Mouse (Mus musculus): Measurements from ENCODE around the gene Acbd6. TPM values are rescaled to one million over a fixed set of nuclear protein-coding genes. Genes with fewer than 3 reads are reported as not detected.

Gene Acbd6
- total RNA-seq, 2 experiments from 2014 or later: 9.3 to 20.9 TPM

GRCm38 (mm10) chr1:155646345-155647307 is 88.7 kb downstream of the Acbd6 start:
- no peak for ATAC-seq (ENCODE audit: poor library complexity, severe bottlenecking)

- no peak for ATAC-seq (ENCODE audit: poor library complexity, severe bottlenecking)
Observed at GRCm38 (mm10) chr1:155650121-155650846, 92.4 kb downstream of the Acbd6 start.

- no peak for ATAC-seq (ENCODE audit: poor library complexity, severe bottlenecking)
Observed at GRCm38 (mm10) chr1:155654961-155655360, 97.0 kb downstream of the Acbd6 start.

GRCm38 (mm10) chr1:155656321-155656720 is 98.4 kb downstream of the Acbd6 start:
- ATAC-seq (ENCODE audit: poor library complexity, severe bottlenecking): no peak

- ATAC-seq (ENCODE audit: poor library complexity, severe bottlenecking): peak; percentile 49
Observed at GRCm38 (mm10) chr1:155663994-155664393, 106.1 kb downstream of the Acbd6 start.

- ATAC-seq (ENCODE audit: poor library complexity, severe bottlenecking): no peak
Observed at GRCm38 (mm10) chr1:155675570-155675969, 117.7 kb downstream of the Acbd6 start.

GRCm38 (mm10) chr1:155681116-155681799 is 123.3 kb downstream of the Acbd6 start:
- no peak for ATAC-seq (ENCODE audit: poor library complexity, severe bottlenecking)

- ATAC-seq (ENCODE audit: poor library complexity, severe bottlenecking): no peak
Observed at GRCm38 (mm10) chr1:155686816-155687215, 128.9 kb downstream of the Acbd6 start.

GRCm38 (mm10) chr1:155689141-155689540 is 131.2 kb downstream of the Acbd6 start:
- ATAC-seq (ENCODE audit: poor library complexity, severe bottlenecking): no peak

GRCm38 (mm10) chr1:155689558-155689957 is 131.6 kb downstream of the Acbd6 start:
- no peak for ATAC-seq (ENCODE audit: poor library complexity, severe bottlenecking)

GRCm38 (mm10) chr1:155692230-155692629 is 134.3 kb downstream of the Acbd6 start:
- ATAC-seq (ENCODE audit: poor library complexity, severe bottlenecking): no peak

GRCm38 (mm10) chr1:155693026-155693425 is 135.1 kb downstream of the Acbd6 start:
- no peak for ATAC-seq (ENCODE audit: poor library complexity, severe bottlenecking)

GRCm38 (mm10) chr1:155693443-155693842 is 135.5 kb downstream of the Acbd6 start:
- ATAC-seq (ENCODE audit: poor library complexity, severe bottlenecking): no peak

- ATAC-seq (ENCODE audit: poor library complexity, severe bottlenecking): no peak
Observed at GRCm38 (mm10) chr1:155698373-155699159, 140.6 kb downstream of the Acbd6 start.

GRCm38 (mm10) chr1:155700886-155701285 is 143.0 kb downstream of the Acbd6 start:
- ATAC-seq (ENCODE audit: poor library complexity, severe bottlenecking): no peak

GRCm38 (mm10) chr1:155703191-155703680 is 145.3 kb downstream of the Acbd6 start:
- ATAC-seq (ENCODE audit: poor library complexity, severe bottlenecking): no peak

- no peak for ATAC-seq (ENCODE audit: poor library complexity, severe bottlenecking)
Observed at GRCm38 (mm10) chr1:155704182-155704581, 146.3 kb downstream of the Acbd6 start.

- no peak for ATAC-seq (ENCODE audit: poor library complexity, severe bottlenecking)
Observed at GRCm38 (mm10) chr1:155713306-155713705, 155.4 kb downstream of the Acbd6 start.

- no peak for ATAC-seq (ENCODE audit: poor library complexity, severe bottlenecking)
Observed at GRCm38 (mm10) chr1:155715366-155715765, 157.4 kb downstream of the Acbd6 start.

GRCm38 (mm10) chr1:155717301-155717700 is 159.4 kb downstream of the Acbd6 start:
- ATAC-seq (ENCODE audit: poor library complexity, severe bottlenecking): no peak

Data from megakaryocyte, adult 5-6 weeks (primary cell).